Mouse (Mus musculus): ENCODE data around the gene Slc22a3. TPM values are rescaled to one million over a fixed set of nuclear protein-coding genes. Genes with fewer than 3 reads are reported as not detected.

The Slc22a3 gene
- total RNA-seq, 2 experiments from 2014 or later = 3.4 to 3.5 TPM

DNA sequence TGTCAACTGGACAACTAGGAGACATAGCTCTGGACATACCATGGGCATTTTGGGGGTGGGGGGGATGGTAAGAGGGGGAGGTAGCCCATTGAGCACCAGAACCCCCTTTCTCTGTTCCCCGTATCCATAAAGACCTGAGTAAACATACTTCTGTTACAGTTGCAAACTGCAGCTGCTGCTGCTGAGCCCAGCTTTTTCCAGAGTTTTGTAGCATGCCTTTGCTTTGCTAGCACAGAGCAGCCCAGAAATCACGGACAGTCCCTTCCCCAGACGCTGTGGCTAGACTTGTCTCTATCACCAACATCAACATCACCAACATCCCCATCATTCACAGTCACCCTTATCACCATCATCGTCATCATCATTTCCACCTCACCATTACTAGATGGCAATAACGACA is 91.8 kb downstream of the Slc22a3 start:
- no peak for DNase-seq
- intact Hi-C loops (cut with DNase I; ENCODE audit: low total_unique reads) = loop anchor here (2.0 to 5.0 kb wide), 3 partner anchors 115 to 397 kb away; no protein-coding TSS in a partner anchor

DNA sequence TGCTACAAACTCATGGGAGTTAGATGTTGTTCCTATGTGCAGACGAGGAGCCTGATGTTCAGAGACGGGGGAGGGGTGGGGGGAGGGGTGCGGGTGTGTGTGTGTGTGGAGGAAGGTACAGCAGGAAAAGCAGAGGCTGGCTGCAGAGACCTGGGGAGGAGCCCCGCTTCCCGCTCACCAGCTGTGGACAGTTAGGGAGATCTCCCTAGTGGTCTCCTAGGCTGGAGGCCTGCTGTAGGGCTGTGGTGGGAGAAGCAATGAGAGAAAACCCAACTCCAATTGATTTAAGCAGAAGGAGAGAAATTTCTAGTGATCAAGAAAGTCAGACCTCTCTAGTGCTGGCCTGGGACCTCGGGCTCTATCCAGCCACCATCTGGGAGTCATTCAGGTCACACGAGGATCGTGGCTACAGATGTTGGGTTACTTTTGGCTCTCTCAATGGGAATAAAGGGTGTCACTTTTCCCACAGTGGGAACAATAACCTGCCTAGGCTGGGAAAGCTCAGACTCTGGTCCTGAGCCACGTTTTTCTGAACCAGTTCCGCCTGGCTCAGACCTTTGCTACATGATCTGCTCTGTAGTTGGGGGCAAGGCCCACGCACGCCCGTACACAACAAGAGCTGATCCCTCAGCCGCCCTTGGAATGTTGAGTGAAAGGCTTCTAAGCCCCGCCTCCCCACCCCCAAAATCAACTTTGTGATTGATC is 92.3 kb downstream of the Slc22a3 start:
- intact Hi-C loops (cut with DNase I; ENCODE audit: low total_unique reads) = loop anchor here (5.0 kb wide), 2 partner anchors 242 to 397 kb away; no protein-coding TSS in a partner anchor
- peak; percentile 58 for DNase-seq

GRCm38 (mm10) chr17:12412891-12413237 is 94.6 kb downstream of the Slc22a3 start:
- intact Hi-C loops (cut with DNase I; ENCODE audit: low total_unique reads) = no loop called here
- DNase-seq = no peak

- intact Hi-C loops (cut with DNase I; ENCODE audit: low total_unique reads) = no loop called here
These were observed 95.2 kb downstream of the Slc22a3 start for GRCm38 (mm10) chr17:12412181-12412890.

GRCm38 (mm10) chr17:12409346-12409944 is 98.1 kb downstream of the Slc22a3 start:
- peak; percentile 59 for DNase-seq
- intact Hi-C loops (cut with DNase I; ENCODE audit: low total_unique reads) = no loop called here

More at GRCm38 (mm10) chr17:12412181-12412890, 95.2 kb downstream of the Slc22a3 start:
- peak; percentile 63 for DNase-seq

DNA sequence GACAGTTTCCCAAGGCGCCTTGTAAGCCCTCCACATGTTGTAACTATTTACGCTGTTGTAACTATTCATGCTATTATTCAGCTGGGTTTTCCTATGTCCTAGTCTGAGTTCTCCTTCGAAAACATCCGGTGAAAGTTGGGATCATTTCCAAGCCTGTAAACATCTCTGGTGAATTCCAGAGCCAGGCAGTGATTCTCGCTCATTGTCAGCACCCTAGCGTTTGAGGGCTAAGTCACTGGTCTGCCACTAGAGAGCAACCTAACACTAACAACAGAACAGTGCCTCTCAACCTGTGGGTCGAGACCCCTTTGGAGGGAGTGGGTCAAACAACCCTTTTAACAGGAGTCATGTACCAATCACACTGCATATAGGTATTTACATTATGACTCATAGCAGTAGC is 104.1 kb downstream of the Slc22a3 start:
- intact Hi-C loops (cut with DNase I; ENCODE audit: low total_unique reads) = no loop called here
- no peak for DNase-seq

- intact Hi-C loops (cut with DNase I; ENCODE audit: low total_unique reads) = no loop called here
- DNase-seq = no peak
These were observed 111.3 kb downstream of the Slc22a3 start for GRCm38 (mm10) chr17:12396163-12396677.

- DNase-seq = no peak
- intact Hi-C loops (cut with DNase I; ENCODE audit: low total_unique reads) = no loop called here
These were observed 119.3 kb downstream of the Slc22a3 start for GRCm38 (mm10) chr17:12388239-12388638.

- DNase-seq = no peak
- intact Hi-C loops (cut with DNase I; ENCODE audit: low total_unique reads) = no loop called here
These were observed 119.7 kb downstream of the Slc22a3 start for GRCm38 (mm10) chr17:12387781-12388180.

DNA sequence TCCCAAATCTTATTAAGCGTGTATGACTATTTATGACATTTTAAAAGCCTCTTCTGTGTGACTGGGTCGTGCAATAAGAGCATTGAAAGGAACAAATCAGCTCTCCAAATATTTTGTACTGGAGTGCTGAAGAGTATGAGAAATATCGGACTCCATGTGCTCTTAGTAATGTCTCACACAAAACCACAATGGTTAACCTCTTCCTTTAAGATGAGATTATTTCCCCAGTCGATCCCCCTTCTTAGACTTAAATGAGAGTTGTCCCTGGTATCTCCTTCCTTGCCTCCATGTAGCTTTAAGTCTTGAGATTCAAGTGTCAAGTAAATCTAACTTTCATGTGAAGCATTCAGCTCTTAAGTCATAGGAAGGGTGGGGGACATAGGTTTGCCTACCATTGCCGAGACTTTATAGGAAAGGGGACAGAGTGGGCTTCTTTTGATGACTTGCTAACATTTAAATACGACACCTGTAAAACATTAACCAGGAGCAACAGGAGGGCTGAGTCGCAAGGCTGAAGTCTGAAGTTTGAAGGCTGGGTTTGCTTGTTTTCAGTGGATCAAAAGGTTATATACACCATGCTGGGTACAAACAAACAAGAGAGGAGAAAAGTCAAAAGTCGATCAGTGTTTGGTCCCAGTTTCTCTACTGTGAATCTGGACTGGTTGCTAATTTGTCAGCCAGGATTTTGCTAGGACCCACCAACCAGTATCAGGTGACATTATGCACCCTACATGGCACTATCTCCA is 122.3 kb downstream of the Slc22a3 start:
- no peak for DNase-seq
- intact Hi-C loops (cut with DNase I; ENCODE audit: low total_unique reads) = no loop called here

GRCm38 (mm10) chr17:12382531-12382930 is 125.0 kb downstream of the Slc22a3 start:
- intact Hi-C loops (cut with DNase I; ENCODE audit: low total_unique reads) = no loop called here
- DNase-seq = no peak

DNA sequence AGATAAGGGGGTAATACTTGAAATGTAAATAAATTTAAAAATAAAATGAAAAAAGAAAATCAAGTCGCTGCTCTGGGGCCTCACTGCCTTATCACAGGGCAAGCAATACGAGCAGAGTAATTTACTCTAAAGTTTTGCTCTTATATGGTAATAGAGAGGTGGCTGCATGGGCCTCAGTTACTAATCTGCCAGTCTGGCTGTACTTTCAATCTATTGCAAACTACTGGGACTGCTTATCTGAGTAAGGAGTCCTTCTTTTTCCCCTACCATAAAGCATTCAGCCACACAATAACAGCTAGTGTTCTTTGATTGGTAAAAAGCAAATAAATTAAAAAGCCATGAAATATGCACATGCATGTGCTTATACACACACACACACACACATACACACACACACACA is 125.9 kb downstream of the Slc22a3 start:
- DNase-seq = no peak
- intact Hi-C loops (cut with DNase I; ENCODE audit: low total_unique reads) = no loop called here

DNA sequence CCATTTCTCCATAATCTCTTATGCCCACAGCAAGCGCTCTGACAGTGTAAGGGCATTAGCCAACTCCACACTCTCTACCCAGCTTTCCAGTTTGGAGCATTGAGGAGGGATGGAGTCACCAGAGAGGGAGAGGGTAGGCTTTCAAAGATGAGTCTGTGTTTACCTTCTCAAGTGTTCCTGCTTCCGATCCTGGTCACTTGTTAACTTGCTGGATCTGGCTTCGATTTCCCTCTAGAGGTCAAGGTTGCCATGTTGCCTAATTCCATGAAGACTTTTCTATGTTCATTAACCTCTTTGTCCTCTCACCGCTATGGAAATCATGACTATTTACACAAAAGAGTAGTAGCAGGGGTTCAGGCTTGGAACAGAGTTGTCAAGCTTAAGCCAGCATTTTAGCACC is 127.2 kb downstream of the Slc22a3 start:
- intact Hi-C loops (cut with DNase I; ENCODE audit: low total_unique reads) = no loop called here
- no peak for DNase-seq

GRCm38 (mm10) chr17:12377981-12378705 is 129.4 kb downstream of the Slc22a3 start, which contains the start of gene Plg:
TSS of gene Plg (plus strand) at chr17:12378608.
- intact Hi-C loops (cut with DNase I; ENCODE audit: low total_unique reads) = loop anchor here (10.0 kb wide), 1 partner anchor 343 kb away; no protein-coding TSS in a partner anchor
- no peak for DNase-seq

DNA sequence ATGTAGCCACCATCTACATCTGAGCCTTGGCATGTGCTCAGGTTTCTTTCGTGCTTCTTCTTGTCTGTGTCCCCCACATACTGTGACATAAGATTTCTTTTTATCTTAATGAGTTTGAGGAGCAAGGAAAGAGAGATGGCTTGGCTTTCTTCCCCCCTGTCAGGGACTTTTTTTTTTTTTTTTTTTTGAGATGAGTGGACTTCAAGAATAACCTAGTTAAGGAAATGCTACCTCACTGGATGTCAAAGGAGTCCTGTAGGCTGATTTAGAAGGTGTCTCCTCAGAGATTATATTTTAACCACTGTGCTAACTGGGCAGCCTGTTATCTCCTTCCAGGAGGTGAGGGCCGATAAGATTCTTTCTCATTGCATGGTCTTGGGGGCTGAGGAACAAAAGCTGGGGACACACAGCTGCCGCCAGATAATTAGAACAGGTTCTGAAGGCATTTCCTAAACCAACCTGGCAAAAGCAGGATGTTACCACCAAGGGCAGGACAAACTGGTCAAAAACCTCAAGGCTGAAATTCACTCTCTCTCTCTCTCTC is 133.8 kb downstream of the Slc22a3 start:
- intact Hi-C loops (cut with DNase I; ENCODE audit: low total_unique reads) = loop anchor here (10.0 kb wide), 1 partner anchor 339 kb away; no protein-coding TSS in a partner anchor
- DNase-seq = no peak

DNA sequence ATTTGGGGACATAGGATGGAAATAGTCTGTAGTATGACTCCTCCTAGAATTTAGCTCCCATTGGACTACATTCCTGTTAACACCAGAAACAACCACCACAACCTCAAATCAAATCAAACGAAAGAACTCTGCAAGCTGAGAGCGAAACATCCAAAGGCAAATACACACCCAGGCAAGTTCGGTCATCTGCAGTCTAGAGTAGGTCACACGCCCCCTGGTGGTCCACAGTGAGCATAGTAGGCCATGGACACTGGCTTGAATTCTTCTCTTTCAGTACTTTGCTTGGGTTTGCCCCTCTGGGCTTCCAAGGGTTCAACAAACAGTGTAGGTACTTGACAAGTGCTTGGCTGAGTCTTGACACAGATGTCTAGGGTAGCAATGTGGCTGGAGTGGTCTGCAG is 135.5 kb downstream of the Slc22a3 start:
- peak; percentile 63 for DNase-seq
- intact Hi-C loops (cut with DNase I; ENCODE audit: low total_unique reads) = loop anchor here (10.0 kb wide), 1 partner anchor 337 kb away; no protein-coding TSS in a partner anchor

DNA sequence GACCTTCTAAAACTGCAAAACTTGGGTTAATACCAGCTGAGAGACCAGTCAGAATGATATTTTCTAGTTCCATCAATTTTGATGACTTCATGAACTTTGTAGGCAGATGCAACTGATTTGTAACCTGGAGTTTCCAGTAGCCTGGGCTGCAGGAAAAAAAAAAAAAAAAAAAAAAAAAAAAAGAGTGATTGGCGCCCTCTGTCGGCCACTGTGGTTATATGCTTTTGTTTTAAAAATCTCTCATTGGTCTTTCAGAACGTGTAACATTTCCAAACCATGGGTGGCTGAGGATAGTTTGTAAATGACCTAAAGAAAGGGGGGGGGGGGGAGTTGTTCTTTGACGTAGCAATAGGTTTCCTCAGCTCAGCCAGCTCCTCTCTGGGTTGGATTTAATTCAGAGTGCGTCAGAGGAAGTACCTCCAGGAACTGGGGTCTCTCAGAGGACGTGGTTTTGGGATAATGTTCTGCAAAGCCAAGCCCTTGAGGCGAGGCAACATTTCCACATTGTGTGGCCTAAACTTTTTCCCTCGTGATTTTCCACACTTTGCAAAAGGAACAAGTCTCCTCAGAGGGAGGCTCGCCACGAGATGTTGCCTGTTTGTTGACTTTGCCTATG is 136.1 kb downstream of the Slc22a3 start:
- intact Hi-C loops (cut with DNase I; ENCODE audit: low total_unique reads) = loop anchor here (2.0 to 10.0 kb wide), 2 partner anchors 71 to 337 kb away; no protein-coding TSS in a partner anchor
- no peak for DNase-seq

DNA sequence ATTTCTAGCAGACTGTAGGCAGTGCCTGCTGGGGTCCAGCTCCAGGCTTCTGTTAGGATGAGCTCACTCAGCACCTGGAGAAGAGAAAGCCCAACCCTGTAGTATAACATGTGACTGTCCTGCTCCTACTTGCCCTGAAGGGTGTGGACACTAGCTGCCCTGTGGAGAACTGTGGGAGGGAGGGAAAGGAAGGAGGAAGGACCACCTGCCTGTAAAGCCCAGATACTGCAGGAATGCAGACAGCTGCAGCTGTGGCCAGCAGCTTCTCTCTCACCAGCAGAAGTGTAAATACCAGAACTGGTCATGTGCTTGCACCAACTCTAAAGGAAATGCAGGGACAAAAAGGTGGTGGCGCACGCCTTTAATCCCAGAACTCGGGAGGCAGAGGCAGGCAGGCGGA is 137.2 kb downstream of the Slc22a3 start:
- intact Hi-C loops (cut with DNase I; ENCODE audit: low total_unique reads) = loop anchor here (2.0 to 10.0 kb wide), 2 partner anchors 69 to 335 kb away; no protein-coding TSS in a partner anchor
- DNase-seq = no peak

Measured in gastrocnemius, postnatal 14 days (tissue).